Mouse (Mus musculus): Measurements from ENCODE around the gene Cdh1. TPM values are rescaled to one million over a fixed set of nuclear protein-coding genes. Genes with fewer than 3 reads are reported as not detected.

Gene Cdh1
- polyA plus RNA-seq, 1 experiment = 0.12 TPM

DNA sequence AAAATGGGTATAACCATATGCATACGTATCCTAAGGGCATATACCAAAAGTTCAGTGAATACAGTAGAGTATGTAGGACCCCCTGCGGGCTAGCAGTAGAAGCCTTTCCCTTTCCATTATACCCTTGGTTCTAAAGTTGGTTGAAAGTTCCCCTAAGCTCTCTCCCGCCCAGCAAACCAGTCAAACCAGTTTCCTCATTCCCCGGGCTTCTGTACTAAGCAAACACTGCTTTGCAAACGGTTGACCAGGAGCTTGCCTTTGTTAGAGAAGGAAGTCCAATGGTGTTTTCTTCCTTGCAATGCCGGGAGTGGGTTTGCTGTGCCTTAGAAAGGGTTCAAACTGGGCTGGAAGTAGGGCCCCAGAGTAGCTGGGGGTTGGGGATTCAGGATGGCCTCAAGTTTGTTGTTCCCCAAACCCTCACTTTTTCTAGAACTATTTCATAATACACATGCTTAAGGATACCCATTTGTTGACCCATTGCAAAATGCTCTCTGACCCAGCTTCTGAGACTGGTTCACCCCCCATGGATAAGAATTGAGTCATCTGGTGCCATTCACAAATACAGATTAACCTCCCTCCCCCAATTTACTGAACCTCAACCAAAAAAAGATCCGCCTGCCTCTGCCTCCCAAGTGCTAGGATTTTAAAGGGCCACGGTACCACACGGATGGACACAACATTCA is 7.9 kb downstream of the Cdh1 start:
- Histone ChIP-seq H3K4me1 (ENCODE audit: control insufficient read depth, insufficient read depth, low read length) (peaks cover 22% of the 10 kb centered on the region), H3K27ac (ENCODE audit: insufficient read depth, low read depth, low read length) (peak overlapping the region; percentile 47), H3K4me3 (ENCODE audit: insufficient read depth, low read length) (no peak overlapping the region)
- TF ChIP-seq CTCF (IDR thresholded peaks at IDR 0.05; ENCODE audit: low read depth, low read length) (no peak), POLR2A (IDR thresholded peaks at IDR 0.05; ENCODE audit: borderline replicate concordance, low read depth, low read length) (no peak)

GRCm38 (mm10) chr8:106612047-106612446 is 8.9 kb downstream of the Cdh1 start:
- H3K4me3 ChIP-seq (ENCODE audit: insufficient read depth, low read length) = no peak overlapping the region

GRCm38 (mm10) chr8:106614704-106615103 is 11.6 kb downstream of the Cdh1 start:
- no peak overlapping the region for H3K4me3 ChIP-seq (ENCODE audit: insufficient read depth, low read length)
- peaks cover 26% of the 10 kb centered on the region for H3K4me1 ChIP-seq (ENCODE audit: control insufficient read depth, insufficient read depth, low read length)
- H3K27ac ChIP-seq (ENCODE audit: insufficient read depth, low read depth, low read length) = no peak overlapping the region
- TF ChIP-seq POLR2A (IDR thresholded peaks at IDR 0.05; ENCODE audit: borderline replicate concordance, low read depth, low read length) (no peak), CTCF (IDR thresholded peaks at IDR 0.05; ENCODE audit: low read depth, low read length) (no peak)

More at GRCm38 (mm10) chr8:106612047-106612446, 8.9 kb downstream of the Cdh1 start:
- Histone ChIP-seq H3K27ac (ENCODE audit: insufficient read depth, low read depth, low read length) (peak overlapping the region; percentile 43), H3K4me1 (ENCODE audit: control insufficient read depth, insufficient read depth, low read length) (peaks cover 22% of the 10 kb centered on the region)
- TF ChIP-seq POLR2A (IDR thresholded peaks at IDR 0.05; ENCODE audit: borderline replicate concordance, low read depth, low read length) (no peak), CTCF (IDR thresholded peaks at IDR 0.05; ENCODE audit: low read depth, low read length) (no peak)

DNA sequence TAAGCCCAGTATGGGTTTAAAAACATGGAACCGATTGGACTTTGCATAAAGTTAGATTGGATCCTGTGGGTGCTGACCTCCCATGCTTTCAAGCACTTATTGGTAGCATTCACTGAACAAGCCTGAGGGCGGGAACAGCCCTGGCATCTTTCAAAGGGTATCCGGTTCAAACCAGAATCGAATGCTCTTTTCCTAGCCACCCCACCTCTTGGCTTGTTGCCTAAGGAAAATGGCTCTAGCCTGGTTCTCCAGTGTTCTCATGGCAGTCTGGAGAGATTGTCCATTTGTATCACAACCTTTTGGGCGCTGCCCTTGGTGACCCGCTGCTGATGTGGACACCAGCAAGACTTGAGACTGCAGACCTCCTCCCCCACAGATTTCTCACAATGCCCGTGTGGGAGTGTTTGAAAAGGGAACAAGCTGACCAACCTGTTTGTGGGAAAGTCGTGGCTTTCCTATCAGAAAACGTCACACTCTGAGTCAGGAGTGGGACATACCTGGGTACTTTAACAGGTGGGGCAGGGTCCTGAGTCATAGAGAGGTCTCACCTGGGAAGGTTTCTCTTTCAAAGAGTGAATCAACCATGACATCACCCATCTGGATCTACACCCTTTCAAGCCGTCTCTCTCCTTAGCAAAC is 12.6 kb downstream of the Cdh1 start:
- peaks cover 23% of the 10 kb centered on the region for H3K4me1 ChIP-seq (ENCODE audit: control insufficient read depth, insufficient read depth, low read length)
- no peak overlapping the region for H3K27ac ChIP-seq (ENCODE audit: insufficient read depth, low read depth, low read length)
- TF ChIP-seq POLR2A (IDR thresholded peaks at IDR 0.05; ENCODE audit: borderline replicate concordance, low read depth, low read length) (no peak), CTCF (IDR thresholded peaks at IDR 0.05; ENCODE audit: low read depth, low read length) (no peak)
- H3K4me3 ChIP-seq (ENCODE audit: insufficient read depth, low read length) = no peak overlapping the region

DNA sequence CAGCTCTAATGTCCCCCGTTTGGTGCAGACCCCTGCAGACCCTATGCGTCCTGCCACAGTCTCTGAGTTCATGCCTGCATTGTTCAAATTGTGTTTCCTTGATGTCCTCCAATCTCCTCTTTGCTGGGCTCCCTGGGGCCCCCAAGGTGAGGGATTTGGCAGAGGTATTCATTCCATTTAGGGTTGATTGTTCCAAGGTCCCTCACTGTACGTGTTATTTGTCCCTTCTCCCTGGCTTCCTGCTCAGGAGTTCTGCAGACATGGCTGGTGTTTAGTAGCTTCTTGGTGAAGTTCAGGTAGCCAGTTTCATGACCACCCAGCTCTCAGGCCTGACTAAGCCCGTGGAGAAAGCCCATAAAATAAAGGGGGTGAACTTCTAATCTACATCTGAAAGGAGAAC is 13.5 kb downstream of the Cdh1 start:
- no peak overlapping the region for H3K4me3 ChIP-seq (ENCODE audit: insufficient read depth, low read length)
- peaks cover 16% of the 10 kb centered on the region for H3K4me1 ChIP-seq (ENCODE audit: control insufficient read depth, insufficient read depth, low read length)
- TF ChIP-seq POLR2A (IDR thresholded peaks at IDR 0.05; ENCODE audit: borderline replicate concordance, low read depth, low read length) = no peak
- no peak for TF ChIP-seq CTCF (IDR thresholded peaks at IDR 0.05; ENCODE audit: low read depth, low read length)
- no peak overlapping the region for H3K27ac ChIP-seq (ENCODE audit: insufficient read depth, low read depth, low read length)

DNA sequence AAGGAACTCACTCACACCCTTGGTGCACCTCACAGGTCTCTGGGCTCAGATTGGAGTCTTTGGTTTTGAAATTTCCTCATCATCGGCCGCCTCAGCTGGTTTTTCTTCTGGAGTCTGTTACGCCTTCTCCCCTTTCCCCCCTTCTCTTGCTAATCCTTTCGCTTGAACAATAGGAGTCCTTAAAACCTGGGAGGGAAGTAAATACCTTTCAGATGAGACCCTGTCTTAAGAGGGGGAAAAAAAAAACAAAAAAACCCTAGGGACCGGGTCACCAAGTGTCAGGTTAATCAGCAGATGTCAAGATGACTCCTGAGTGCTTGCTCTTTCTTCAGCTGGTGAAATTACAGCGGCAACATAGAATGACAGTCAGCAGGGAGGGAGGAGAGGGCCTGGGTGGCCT is 14.0 kb downstream of the Cdh1 start:
- Histone ChIP-seq H3K4me1 (ENCODE audit: control insufficient read depth, insufficient read depth, low read length) (peaks cover 13% of the 10 kb centered on the region), H3K27ac (ENCODE audit: insufficient read depth, low read depth, low read length) (no peak overlapping the region), H3K4me3 (ENCODE audit: insufficient read depth, low read length) (no peak overlapping the region)
- TF ChIP-seq CTCF (IDR thresholded peaks at IDR 0.05; ENCODE audit: low read depth, low read length) (no peak), POLR2A (IDR thresholded peaks at IDR 0.05; ENCODE audit: borderline replicate concordance, low read depth, low read length) (no peak)

GRCm38 (mm10) chr8:106617865-106618264 is 14.7 kb downstream of the Cdh1 start:
- Histone ChIP-seq H3K4me1 (ENCODE audit: control insufficient read depth, insufficient read depth, low read length) (peaks cover 7% of the 10 kb centered on the region), H3K4me3 (ENCODE audit: insufficient read depth, low read length) (no peak overlapping the region), H3K27ac (ENCODE audit: insufficient read depth, low read depth, low read length) (no peak overlapping the region)
- TF ChIP-seq CTCF (IDR thresholded peaks at IDR 0.05; ENCODE audit: low read depth, low read length) (no peak), POLR2A (IDR thresholded peaks at IDR 0.05; ENCODE audit: borderline replicate concordance, low read depth, low read length) (no peak)

- no peak for TF ChIP-seq CTCF (IDR thresholded peaks at IDR 0.05; ENCODE audit: low read depth, low read length)
- no peak for TF ChIP-seq POLR2A (IDR thresholded peaks at IDR 0.05; ENCODE audit: borderline replicate concordance, low read depth, low read length)
- Histone ChIP-seq H3K4me1 (ENCODE audit: control insufficient read depth, insufficient read depth, low read length) (peaks cover 7% of the 10 kb centered on the region), H3K4me3 (ENCODE audit: insufficient read depth, low read length) (no peak overlapping the region), H3K27ac (ENCODE audit: insufficient read depth, low read depth, low read length) (no peak overlapping the region)
Measured at GRCm38 (mm10) chr8:106618324-106618723, 15.2 kb downstream of the Cdh1 start.

DNA sequence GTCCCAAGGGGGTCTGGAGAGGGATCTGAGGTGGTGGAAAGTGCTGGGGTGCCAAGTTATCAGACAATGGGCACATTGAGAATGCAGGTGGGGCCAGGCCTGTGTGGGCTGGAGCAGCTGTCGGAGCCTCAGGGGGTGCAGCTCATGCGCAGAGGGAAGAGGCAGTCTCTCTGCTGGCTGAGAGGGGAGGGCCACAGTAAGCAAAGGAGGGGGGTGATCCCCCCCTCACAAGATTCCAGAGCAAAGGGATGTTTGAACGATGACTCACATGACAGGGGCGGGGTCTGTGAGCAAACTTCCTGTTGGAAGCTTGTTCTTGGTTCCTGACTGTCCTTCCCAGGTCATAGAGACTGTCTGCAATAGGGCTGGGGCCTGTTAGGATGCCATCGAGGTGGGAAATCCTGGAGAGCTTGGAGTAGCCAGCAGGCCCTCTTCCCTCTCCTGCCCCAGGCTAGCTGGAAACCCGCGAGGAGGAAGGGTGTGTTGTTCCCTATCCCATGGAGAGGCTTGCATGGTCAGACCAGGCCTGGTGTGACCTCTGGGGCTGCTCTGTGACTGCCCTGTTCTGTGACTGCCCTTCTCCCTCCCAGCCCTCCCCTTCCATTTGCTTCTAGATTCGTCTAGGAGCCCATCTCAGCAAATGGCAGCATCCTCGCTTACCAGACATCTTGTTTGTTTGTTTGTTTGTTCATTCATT is 16.5 kb downstream of the Cdh1 start:
- TF ChIP-seq CTCF (IDR thresholded peaks at IDR 0.05; ENCODE audit: low read depth, low read length) = no peak
- no peak for TF ChIP-seq POLR2A (IDR thresholded peaks at IDR 0.05; ENCODE audit: borderline replicate concordance, low read depth, low read length)
- Histone ChIP-seq H3K4me1 (ENCODE audit: control insufficient read depth, insufficient read depth, low read length) (peaks cover 7% of the 10 kb centered on the region), H3K27ac (ENCODE audit: insufficient read depth, low read depth, low read length) (no peak overlapping the region), H3K4me3 (ENCODE audit: insufficient read depth, low read length) (no peak overlapping the region)

- Histone ChIP-seq H3K4me1 (ENCODE audit: control insufficient read depth, insufficient read depth, low read length) (peaks cover 7% of the 10 kb centered on the region), H3K27ac (ENCODE audit: insufficient read depth, low read depth, low read length) (no peak overlapping the region), H3K4me3 (ENCODE audit: insufficient read depth, low read length) (no peak overlapping the region)
- TF ChIP-seq POLR2A (IDR thresholded peaks at IDR 0.05; ENCODE audit: borderline replicate concordance, low read depth, low read length) (no peak), CTCF (IDR thresholded peaks at IDR 0.05; ENCODE audit: low read depth, low read length) (no peak)
Measured at GRCm38 (mm10) chr8:106620488-106620887, 17.3 kb downstream of the Cdh1 start.

Measured in bone marrow macrophage, adult 2 months (primary cell).